Mouse (Mus musculus) forebrain, postnatal 0 days (tissue): Measurements from ENCODE around the gene Nectin2. TPM values are rescaled to one million over a fixed set of nuclear protein-coding genes. Genes with fewer than 3 reads are reported as not detected.

ENCODE experiments used
- ATAC-seq: fragments of 200-750 bp; cut with Nextera tagmentation; 2 replicates; pipeline ENCODE4 v1.8.0; 2017; ENCODE audit warnings: mild to moderate bottlenecking, moderate library complexity
- DNase-seq: peaks from one replicate; pipeline ENCODE4 v3.0.0-alpha.2; 2015
- H3K27ac ChIP-seq: fragments of 300-500 bp; sonication (generic); 2 replicates; pipeline ENCODE4 v1.5.1; 2014; ENCODE audit warnings: low read depth, mild to moderate bottlenecking, antibody characterized with exemption, low read length, moderate library complexity, mixed read lengths
- H3K27me3 ChIP-seq: fragments of 300-500 bp; sonication (generic); 2 replicates; pipeline ENCODE4 v1.6.1; 2014; ENCODE audit warnings: mild to moderate bottlenecking, low read length, mixed read lengths; ENCODE audit not compliant: insufficient read depth
- H3K36me3 ChIP-seq: fragments of 300-500 bp; sonication (generic); 2 replicates; pipeline ENCODE4 v1.6.1; 2014; ENCODE audit warnings: mild to moderate bottlenecking, moderate library complexity; ENCODE audit not compliant: insufficient read depth
- H3K4me1 ChIP-seq: fragments of 300-500 bp; sonication (generic); 2 replicates; pipeline ENCODE4 v1.6.1; 2014; ENCODE audit warnings: antibody characterized with exemption; ENCODE audit not compliant: insufficient read depth
- H3K4me2 ChIP-seq: fragments of 300-500 bp; sonication (generic); 2 replicates; pipeline ENCODE4 v1.6.1; 2014; ENCODE audit warnings: low read depth, mild to moderate bottlenecking, moderate library complexity
- H3K4me3 ChIP-seq: fragments of 300-500 bp; sonication (generic); 2 replicates; pipeline ENCODE4 v1.5.1; 2014; ENCODE audit warnings: low read depth, low read length, mixed read lengths
- H3K9ac ChIP-seq: fragments of 300-500 bp; sonication (generic); 2 replicates; pipeline ENCODE4 v1.6.1; 2014; ENCODE audit warnings: mild to moderate bottlenecking
- H3K9me3 ChIP-seq: fragments of 300-500 bp; sonication (generic); 2 replicates; pipeline ENCODE4 v1.6.1; 2016; ENCODE audit warnings: low read length
- CTCF ChIP-seq: sonication (generic); IDR thresholded peaks from 2 replicates; pipeline ENCODE4 v1.5.1; 2016; ENCODE audit warnings: antibody characterized with exemption, control low read depth, low read depth
- WGBS: fragments of 180-500 bp; shearing (Covaris S2); extraction: QIAGEN DNeasy Blood & Tissue Kit; methylation state at CpG from one replicate; pipeline ENCODE4 v1.1.7; 2014; 5-methylcytosine and 5-hydroxymethylcytosine counted together
- polyA plus RNA-seq: library from polyadenylated mRNA; unstranded; fragments of >200 nt; fragmentation: Nextera tagmentation; extraction: Ambion mirVana; gene quantifications from 2 replicates; pipeline ENCODE4 v1.2.1, GENCODE M21; 2015
- total RNA-seq: library from RNA; depleted of rRNA; stranded (reverse); fragments of >200 nt; gene quantifications from 2 replicates; pipeline ENCODE4 v1.2.3, GENCODE M21; 2014

Nectin2 gene
- total and polyA plus RNA-seq, 2 experiments from 2014 or later = 44.7 to 48.7 TPM

DNA sequence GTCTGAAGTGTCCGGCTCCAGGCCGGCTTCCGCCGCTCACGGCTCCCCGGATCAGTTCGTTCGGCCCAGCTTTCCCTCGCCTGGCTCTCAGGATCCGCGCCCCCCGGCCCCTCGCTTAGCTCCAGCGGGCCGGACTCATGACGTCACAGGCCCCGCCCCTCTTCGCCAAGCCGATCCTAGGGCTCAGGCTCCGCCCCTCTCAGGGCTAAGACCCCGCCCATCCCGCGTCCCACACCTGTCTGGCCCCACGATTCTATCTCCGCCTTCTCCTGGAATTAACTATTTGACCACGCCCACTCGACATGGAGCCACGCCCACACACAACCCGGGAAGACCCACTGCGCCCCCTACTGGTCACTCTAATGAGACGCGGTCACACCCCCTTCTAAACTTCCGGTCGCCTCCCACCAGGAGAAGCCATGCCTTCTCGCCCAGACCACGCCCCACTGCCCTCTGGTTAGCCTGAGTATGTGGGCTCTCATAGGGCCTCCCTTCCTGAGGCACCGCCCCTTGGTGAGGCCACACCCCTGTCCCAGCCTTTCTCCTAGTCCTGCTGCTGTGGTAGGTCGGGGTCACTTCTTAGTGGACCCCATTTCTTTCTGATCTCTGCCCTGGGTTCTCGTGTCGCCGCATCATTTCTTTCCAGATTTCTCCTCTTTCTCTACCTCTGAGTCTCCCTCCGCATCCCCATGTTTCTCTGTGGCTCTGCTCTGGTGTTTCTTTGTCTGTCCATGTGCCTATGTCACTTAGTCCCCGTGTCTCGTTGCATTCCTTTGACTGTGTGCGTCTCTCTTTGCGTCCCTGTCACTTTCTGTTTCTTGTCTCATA, 680 bp downstream of the Nectin2 start:
- no peaks in the 10 kb centered on the region for H3K27me3 ChIP-seq
- H3K27ac ChIP-seq = peak overlapping the region; percentile 74
- ATAC-seq (peak; percentile 91), DNase-seq (peak; percentile 97)
- WGBS = under 1% methylated on average over 45 of the region's 46 CpGs
- peak overlapping the region; percentile 85 for H3K4me2 ChIP-seq
- peaks cover 21% of the 10 kb centered on the region for H3K4me1 ChIP-seq
- H3K4me3 ChIP-seq = peak overlapping the region; percentile 75
- no peaks in the 10 kb centered on the region for H3K36me3 ChIP-seq
- no peaks in the 10 kb centered on the region for H3K9me3 ChIP-seq
- TF ChIP-seq CTCF = peak; percentile 93
- H3K9ac ChIP-seq = peak overlapping the region; percentile 86

DNA sequence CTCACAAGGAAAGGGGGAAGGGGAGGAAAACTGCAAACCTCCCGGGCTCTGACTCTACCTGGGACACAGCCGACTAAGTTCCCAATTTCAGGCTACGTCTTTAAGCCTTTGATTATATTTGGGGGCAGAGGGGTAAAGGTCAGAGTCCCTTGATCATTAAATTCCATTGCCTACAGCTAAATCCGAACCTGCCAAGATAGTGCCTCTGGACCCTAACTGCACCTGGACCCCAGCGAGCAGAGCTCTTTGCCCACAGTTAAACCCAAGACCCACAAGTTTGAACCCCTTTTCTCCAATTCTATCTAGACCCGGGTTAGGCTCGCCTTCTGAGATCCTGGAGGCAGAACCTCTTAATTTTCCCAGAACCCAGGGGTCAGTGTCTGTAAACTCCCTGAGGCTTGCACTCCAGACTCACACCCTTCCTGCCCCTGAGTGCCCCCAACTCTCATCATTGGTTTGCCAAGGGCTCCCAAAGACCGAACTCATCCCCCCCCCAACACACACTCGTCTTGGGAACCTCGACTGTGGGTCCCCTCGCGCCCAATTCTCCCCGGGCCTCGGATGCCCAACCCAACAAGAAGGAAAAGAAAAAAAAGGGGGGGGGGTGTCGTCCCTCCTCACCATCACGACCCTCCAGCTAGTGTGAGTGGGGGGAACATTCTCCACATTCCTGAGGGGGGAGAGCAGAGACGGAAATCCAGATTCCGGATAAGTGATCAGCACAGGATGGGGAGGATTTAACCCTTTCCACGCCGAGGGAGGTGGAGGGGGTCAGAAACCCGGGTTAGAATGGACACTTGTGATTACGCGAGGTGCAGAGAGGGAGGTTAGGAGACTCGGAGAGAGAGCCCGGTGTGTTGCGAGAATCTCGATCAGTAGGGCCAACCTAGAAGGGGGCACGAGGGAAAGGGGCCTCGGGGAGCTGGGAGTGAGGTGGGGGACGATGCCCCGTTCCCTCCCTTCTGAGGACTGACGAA, 1.8 kb downstream of the Nectin2 start:
- H3K4me1 ChIP-seq = peaks cover 21% of the 10 kb centered on the region
- no peak for TF ChIP-seq CTCF
- H3K4me3 ChIP-seq = peak overlapping the region; percentile 75
- H3K27ac ChIP-seq = peak overlapping the region; percentile 72
- DNase-seq (peak; percentile 11), ATAC-seq (peak; percentile 6)
- WGBS = 1% methylated on average over 32 of the region's 32 CpGs
- peaks cover 5% of the 10 kb centered on the region for H3K36me3 ChIP-seq
- H3K9ac ChIP-seq = peak overlapping the region; percentile 86
- H3K9me3 ChIP-seq = no peaks in the 10 kb centered on the region
- H3K4me2 ChIP-seq = peak overlapping the region; percentile 85
- no peaks in the 10 kb centered on the region for H3K27me3 ChIP-seq

DNA sequence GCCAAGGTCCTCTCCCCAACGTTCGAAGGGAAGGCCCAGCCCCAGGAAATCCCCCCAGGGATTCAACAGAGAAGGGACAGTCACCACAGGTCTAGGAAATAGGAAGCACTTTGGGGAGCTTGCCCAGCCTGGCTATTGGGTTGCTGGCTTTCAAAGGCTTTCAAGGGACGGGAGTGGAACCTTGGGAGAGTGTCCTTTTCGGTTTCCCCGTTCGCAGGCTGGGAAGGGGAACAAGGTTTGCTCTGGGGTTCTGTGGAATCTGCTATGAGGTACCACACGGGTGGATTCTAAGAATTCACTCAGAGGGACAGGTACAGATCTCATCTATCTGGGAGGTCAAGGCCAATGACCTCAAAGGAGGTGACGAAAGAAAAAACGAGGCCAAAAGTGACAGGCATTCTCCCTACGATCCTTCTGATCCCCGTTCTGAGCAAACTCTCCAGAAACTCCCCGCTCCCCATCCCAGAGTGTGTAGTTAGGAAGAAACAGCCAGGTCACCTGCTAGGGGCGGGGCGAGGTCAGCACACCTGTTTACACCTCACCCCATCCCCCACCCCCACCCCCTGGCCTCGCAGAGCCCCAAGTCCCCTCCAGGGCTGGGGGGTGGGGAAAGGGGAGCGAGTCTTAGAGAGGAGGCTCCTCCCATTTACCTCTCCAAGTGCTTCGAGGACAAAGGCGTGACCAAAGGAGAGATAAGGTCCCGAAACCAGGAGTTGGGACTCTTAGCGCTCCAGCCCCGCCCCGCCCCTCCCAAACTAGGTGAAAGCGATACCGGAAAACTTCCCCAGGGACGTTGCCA, 2.7 kb downstream of the Nectin2 start:
- H3K9me3 ChIP-seq = no peaks in the 10 kb centered on the region
- peak overlapping the region; percentile 86 for H3K9ac ChIP-seq
- peak overlapping the region; percentile 85 for H3K4me2 ChIP-seq
- peak overlapping the region; percentile 75 for H3K4me3 ChIP-seq
- no peak for ATAC-seq
- DNase-seq = no peak
- no peaks in the 10 kb centered on the region for H3K27me3 ChIP-seq
- 12% methylated on average over 25 of the region's 25 CpGs for WGBS
- H3K36me3 ChIP-seq = peaks cover 10% of the 10 kb centered on the region
- H3K4me1 ChIP-seq = peaks cover 21% of the 10 kb centered on the region
- TF ChIP-seq CTCF = no peak
- no peak overlapping the region for H3K27ac ChIP-seq

DNA sequence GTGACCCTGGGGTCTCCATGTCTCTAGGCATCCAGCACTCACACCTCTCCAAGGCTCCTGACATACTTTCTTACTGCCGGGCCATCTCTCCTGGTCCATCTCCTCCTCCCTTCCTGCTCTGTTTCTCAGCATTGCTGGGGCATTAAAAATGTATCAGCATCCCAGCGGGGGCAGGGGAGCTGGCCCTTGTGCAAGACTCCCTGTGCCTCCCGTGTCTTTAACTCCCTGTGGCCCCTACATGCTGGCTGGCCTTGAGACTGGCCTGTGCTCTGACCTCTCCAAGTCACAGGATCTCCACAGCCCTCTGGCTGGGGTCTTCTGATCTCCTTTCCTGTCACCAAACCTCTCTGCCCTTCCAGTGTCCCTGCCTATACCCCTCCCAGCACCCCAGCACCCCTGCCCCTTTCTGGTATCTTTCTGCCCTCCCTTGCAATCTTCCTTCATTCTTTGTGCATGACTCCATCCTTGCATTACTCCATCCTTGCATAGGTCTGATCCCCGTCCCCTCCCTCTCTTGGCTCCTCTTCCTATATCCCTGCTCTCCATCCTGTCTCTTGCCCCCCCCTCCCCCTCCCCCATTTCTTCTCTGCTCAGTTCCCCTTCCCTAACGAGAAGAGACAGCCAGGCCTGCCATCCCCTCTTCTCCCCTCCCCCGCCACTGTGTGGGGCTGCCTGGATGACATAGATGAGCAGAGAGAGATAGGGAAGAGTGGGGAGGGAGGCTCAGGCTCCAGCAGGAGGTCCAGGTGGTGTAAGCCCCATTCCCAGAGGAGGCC, 3.7 kb downstream of the Nectin2 start:
- Histone ChIP-seq H3K9me3 (no peaks in the 10 kb centered on the region), H3K4me2 (peak overlapping the region; percentile 85), H3K27me3 (no peaks in the 10 kb centered on the region), H3K36me3 (peaks cover 10% of the 10 kb centered on the region), H3K9ac (peak overlapping the region; percentile 86; the same call in 1 of the 2 replicates), H3K4me3 (no peak overlapping the region), H3K4me1 (peaks cover 21% of the 10 kb centered on the region), H3K27ac (no peak overlapping the region)
- TF ChIP-seq CTCF = no peak
- ATAC-seq (no peak), DNase-seq (peak; percentile 19)
- 46% methylated on average over 6 of the region's 6 CpGs for WGBS

DNA sequence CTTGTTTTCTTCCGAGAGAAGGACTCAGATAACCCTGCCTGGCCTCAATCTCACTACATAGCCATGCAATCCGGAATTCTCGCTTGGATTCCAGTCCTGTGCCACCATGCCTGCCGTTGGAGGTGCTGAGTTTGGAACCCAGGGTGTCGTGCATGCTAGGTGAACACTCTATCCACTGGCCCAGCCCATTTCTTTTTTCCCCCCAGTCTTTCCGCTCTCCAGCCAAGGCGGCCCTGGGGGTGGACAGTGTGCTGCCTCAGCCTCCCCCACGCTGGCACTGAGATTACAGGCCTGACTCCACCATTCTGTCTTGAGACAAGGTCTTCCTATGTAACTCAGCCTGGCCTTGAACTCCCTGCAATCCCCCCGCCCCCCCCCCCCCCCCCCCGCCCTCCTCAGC, 4.3 kb downstream of the Nectin2 start:
- TF ChIP-seq CTCF = no peak
- H3K27ac ChIP-seq = no peak overlapping the region
- H3K4me1 ChIP-seq = peaks cover 21% of the 10 kb centered on the region
- no peak for DNase-seq
- H3K36me3 ChIP-seq = peaks cover 10% of the 10 kb centered on the region
- no peak for ATAC-seq
- H3K4me3 ChIP-seq = no peak overlapping the region
- H3K9me3 ChIP-seq = no peaks in the 10 kb centered on the region
- 85% methylated on average over 8 of the region's 10 CpGs for WGBS
- no peak overlapping the region for H3K4me2 ChIP-seq
- no peaks in the 10 kb centered on the region for H3K27me3 ChIP-seq
- no peak overlapping the region for H3K9ac ChIP-seq
